Mouse (Mus musculus): Measurements from ENCODE around the gene Pfdn6.
"Not testable (repeated sequence)": the region's sequence is repeated elsewhere in the genome, so short reads cannot be mapped to it uniquely, and the experiment has no call there.

Pfdn6 gene

GRCm38 (mm10) chr17:33915671-33916250, 24.4 kb downstream of the Pfdn6 start, which contains the start of the genes Tapbp and Zbtb22:
Gene Tapbp, plus strand, starts transcription at chr17:33915899.
Gene Zbtb22, plus strand, starts transcription at chr17:33915904.
- peak; percentile 97 for DNase-seq (ENCODE audit: low read depth)

DNA sequence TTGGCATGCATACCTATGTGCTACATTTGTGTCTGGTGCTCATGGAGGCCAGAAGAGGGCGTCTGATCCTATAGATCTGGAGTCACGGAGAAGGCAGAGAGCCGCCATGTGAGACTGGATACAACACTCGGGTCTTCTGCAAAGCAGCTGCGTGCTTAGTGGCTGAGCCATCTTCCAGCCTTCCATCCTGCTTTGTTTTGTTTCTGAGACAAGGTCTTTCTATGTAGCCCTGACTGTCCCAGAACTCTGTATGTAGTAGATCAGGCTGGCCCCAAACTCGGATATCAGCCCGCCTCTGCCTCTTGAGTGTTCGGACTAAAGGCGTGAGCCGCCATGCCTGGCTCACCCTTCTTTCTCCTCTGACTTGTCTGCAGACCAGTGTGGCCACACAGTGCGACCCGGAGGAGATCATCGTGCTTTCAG, 25.2 kb downstream of the Pfdn6 start:
- peak; percentile 54 for DNase-seq (ENCODE audit: low read depth)

GRCm38 (mm10) chr17:33913905-33914304, 26.2 kb downstream of the Pfdn6 start:
- DNase-seq (ENCODE audit: low read depth) = no peak

- DNase-seq (ENCODE audit: low read depth) = no peak
These were observed 26.9 kb downstream of the Pfdn6 start for GRCm38 (mm10) chr17:33913264-33913663.

DNA sequence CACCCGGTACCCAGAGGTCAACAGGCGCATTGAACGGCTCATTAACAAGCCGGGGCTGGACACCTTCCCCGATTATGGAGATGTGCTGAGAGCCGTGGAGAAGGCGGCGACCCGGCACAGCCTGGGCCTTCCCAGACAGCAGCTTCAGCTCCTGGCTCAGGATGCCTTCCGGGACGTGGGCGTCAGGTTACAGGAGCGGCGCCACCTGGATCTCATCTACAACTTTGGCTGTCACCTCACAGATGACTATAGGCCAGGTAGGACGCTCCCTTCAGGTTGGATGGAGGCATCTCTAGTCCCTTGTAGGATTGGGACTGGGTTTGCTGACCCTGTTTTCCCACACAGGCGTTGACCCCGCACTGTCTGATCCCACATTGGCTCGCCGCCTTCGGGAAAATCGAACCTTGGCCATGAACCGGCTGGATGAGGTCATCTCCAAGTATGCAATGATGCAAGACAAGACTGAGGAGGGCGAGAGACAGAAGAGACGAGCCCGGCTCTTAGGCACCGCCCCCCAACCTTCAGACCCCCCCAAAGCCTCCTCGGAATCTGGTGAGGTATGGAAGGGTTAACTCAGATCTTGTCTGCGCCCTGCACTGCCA, 28.2 kb downstream of the Pfdn6 start:
- no peak for DNase-seq (ENCODE audit: low read depth)

GRCm38 (mm10) chr17:33911052-33911812, 28.9 kb downstream of the Pfdn6 start:
- no peak for DNase-seq (ENCODE audit: low read depth)

GRCm38 (mm10) chr17:33910346-33911051, 29.6 kb downstream of the Pfdn6 start:
- DNase-seq (ENCODE audit: low read depth) = peak; percentile 79

GRCm38 (mm10) chr17:33909869-33910250, 30.3 kb downstream of the Pfdn6 start:
- DNase-seq (ENCODE audit: low read depth) = peak; percentile 85

- DNase-seq (ENCODE audit: low read depth) = peak; percentile 98
These were observed 30.9 kb downstream of the Pfdn6 start, which contains the start of gene Daxx for GRCm38 (mm10) chr17:33909077-33909868. Gene Daxx, plus strand, starts transcription at chr17:33909414.

GRCm38 (mm10) chr17:33908331-33909076, 31.6 kb downstream of the Pfdn6 start:
- DNase-seq (ENCODE audit: low read depth) = no peak

GRCm38 (mm10) chr17:33904835-33905234, 35.3 kb downstream of the Pfdn6 start, which contains the start of gene Platr17:
Gene Platr17, plus strand, starts transcription at chr17:33905135.
- DNase-seq (ENCODE audit: low read depth) = not testable (repeated sequence)

DNA sequence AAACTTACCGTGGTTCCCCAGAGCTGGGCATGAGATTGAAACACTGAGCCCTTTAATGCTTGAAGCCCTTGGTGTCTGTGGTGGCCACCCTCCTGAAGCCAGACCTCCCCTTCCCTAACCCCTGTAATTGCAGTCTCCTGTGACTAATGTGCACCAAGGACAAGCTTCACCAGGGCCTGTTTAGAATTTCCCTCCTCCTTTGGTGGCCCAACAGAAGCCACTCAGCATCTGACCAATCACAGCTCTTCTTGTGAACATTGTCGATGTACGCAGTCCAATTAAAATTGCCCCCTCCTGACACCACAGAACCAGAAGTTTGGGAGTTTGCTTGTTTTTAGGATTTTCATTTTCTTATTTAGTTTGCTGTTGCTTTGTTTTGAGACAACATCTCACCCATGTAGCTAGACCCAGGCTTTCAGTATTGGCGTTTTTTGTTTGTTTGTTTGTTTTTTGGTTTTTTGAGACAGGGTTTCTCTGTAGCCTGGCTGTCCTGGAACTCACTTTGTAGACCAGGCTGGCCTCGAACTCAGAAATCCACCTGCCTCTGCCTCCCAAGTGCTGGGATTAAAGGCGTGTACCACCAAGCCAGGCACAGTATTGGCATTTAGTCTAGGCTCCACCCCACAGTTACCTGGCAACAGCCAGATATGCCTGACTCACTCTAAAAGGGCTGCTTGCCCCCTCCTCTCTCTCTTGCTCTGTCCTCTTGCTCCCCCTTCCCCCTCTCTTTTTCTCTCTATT, 36.1 kb downstream of the Pfdn6 start:
- peak; percentile 55 for DNase-seq (ENCODE audit: low read depth)

GRCm38 (mm10) chr17:33902491-33902890, 37.7 kb downstream of the Pfdn6 start:
- DNase-seq (ENCODE audit: low read depth) = peak; percentile 74

DNA sequence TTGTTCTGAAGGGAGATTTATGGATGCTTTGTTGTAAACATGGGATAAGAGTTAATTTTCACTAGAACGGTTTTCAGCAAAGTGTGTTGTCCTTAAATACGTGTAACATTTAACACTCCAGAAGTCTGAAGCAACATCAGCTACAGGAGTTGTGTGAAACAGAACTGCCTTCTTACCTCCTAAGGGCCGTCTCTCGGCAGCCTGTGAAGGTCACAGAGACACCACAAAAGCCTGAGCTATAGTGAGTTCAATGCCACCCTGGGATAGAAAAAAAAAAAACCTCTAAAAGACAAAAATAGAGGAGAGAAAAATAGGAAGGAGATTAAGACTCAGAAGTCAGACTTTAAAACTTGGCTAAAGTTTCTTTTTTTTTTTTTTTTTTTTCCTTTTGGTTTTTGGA, 38.1 kb downstream of the Pfdn6 start:
- DNase-seq (ENCODE audit: low read depth) = peak; percentile 51

GRCm38 (mm10) chr17:33901653-33902052, 38.5 kb downstream of the Pfdn6 start:
- peak; percentile 28 for DNase-seq (ENCODE audit: low read depth)

DNA sequence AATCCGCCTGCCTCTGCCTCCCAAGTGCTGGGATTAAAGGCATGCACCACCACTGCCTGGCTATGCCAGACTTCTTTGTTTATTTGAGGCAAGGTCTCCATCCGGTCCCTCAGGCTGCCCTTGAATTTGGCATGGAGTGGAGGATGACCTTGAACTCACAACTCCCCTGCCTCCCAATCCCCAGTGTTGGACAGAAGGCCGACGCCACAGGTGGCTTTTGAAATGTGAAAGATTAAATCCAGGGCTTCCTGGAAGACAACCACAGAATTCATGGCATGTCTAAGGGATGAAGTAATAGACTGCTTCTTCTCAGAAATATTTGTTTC, 39.2 kb downstream of the Pfdn6 start:
- no peak for DNase-seq (ENCODE audit: low read depth)

- DNase-seq (ENCODE audit: low read depth) = no peak
These were observed 39.7 kb downstream of the Pfdn6 start for GRCm38 (mm10) chr17:33900281-33900988.

DNA sequence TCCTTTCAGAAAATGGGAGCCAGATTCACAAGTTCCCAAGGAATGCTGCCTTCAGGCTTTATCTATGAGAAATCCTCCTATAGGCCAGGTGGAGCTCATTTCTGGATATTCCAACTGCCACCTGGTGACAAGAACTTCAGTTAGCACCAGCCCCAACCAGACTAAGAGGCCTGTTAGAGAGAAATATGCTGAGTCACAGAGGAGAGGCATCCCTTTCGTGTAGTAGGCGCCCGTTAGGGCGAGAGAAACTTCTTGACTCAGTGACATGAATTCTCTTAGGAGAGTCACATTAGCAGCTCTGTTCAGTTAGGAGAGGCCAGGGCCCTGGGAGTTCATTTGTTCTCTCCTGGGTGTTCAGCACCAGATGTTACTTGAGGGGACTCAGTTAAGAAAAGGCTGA, 40.5 kb downstream of the Pfdn6 start:
- DNase-seq (ENCODE audit: low read depth) = no peak

GRCm38 (mm10) chr17:33898193-33898592, 42.0 kb downstream of the Pfdn6 start:
- not testable (repeated sequence) for DNase-seq (ENCODE audit: low read depth)
